Mouse (Mus musculus) frontal cortex, postnatal 10 days (tissue): ENCODE data around the gene Gm20388.
A peak's percentile ranks its signal among the peaks of the same experiment; 100 is the strongest.

Source experiments
- DNase-seq, 2 experiments: peaks; one replicate each; pipeline ENCODE4 v3.0.0; 2022; ENCODE audit warnings: low spot score in 2 of 2, mixed read lengths in 1 of 2

Gene Gm20388

GRCm38 (mm10) chr8:120525135-120525534 lies 614.5 kb downstream of the Gm20388 start:
- no peak for DNase-seq

- no peak for DNase-seq
Observed at GRCm38 (mm10) chr8:120525832-120526231, 615.2 kb downstream of the Gm20388 start.

GRCm38 (mm10) chr8:120526577-120526976 lies 615.9 kb downstream of the Gm20388 start:
- no peak for DNase-seq

- DNase-seq = no peak
Observed at GRCm38 (mm10) chr8:120528332-120528731, 617.7 kb downstream of the Gm20388 start.

GRCm38 (mm10) chr8:120529226-120529625 lies 618.6 kb downstream of the Gm20388 start:
- no peak for DNase-seq

- DNase-seq = no peak
Observed at GRCm38 (mm10) chr8:120530954-120531656, 620.5 kb downstream of the Gm20388 start.

- DNase-seq = no peak
Observed at GRCm38 (mm10) chr8:120531775-120532516, 621.3 kb downstream of the Gm20388 start.

GRCm38 (mm10) chr8:120532517-120533215 lies 622.0 kb downstream of the Gm20388 start:
- no peak for DNase-seq

- no peak for DNase-seq
Observed at GRCm38 (mm10) chr8:120533380-120533779, 622.7 kb downstream of the Gm20388 start.

GRCm38 (mm10) chr8:120534080-120534479 lies 623.4 kb downstream of the Gm20388 start:
- DNase-seq = no peak

- peak in 1 of 2 experiments; percentile 77 for DNase-seq
Observed at GRCm38 (mm10) chr8:120534504-120535368, 624.1 kb downstream of the Gm20388 start.

GRCm38 (mm10) chr8:120535452-120536305 lies 625.0 kb downstream of the Gm20388 start:
- DNase-seq = peak in 1 of 2 experiments; percentile 71

GRCm38 (mm10) chr8:120536306-120537206 lies 625.9 kb downstream of the Gm20388 start:
- DNase-seq = no peak

GRCm38 (mm10) chr8:120537207-120537817 lies 626.7 kb downstream of the Gm20388 start:
- peak in 1 of 2 experiments; percentile 61 for DNase-seq

GRCm38 (mm10) chr8:120537818-120538396 lies 627.3 kb downstream of the Gm20388 start:
- DNase-seq = peak in 1 of 2 experiments; percentile 62

- peak in 1 of 2 experiments; percentile 58 for DNase-seq
Observed at GRCm38 (mm10) chr8:120538397-120539240, 628.0 kb downstream of the Gm20388 start.

- DNase-seq = no peak
Observed at GRCm38 (mm10) chr8:120539381-120539774, 628.7 kb downstream of the Gm20388 start.
